Mouse (Mus musculus): ENCODE data around the gene Prr29. TPM values are rescaled to one million over a fixed set of nuclear protein-coding genes. Genes with fewer than 3 reads are reported as not detected.
"Not testable (repeated sequence)": the region's sequence is repeated elsewhere in the genome, so short reads cannot be mapped to it uniquely, and the experiment has no call there.

Gene Prr29
- polyA plus RNA-seq, 1 experiment from 2014 or later: not detected

DNA sequence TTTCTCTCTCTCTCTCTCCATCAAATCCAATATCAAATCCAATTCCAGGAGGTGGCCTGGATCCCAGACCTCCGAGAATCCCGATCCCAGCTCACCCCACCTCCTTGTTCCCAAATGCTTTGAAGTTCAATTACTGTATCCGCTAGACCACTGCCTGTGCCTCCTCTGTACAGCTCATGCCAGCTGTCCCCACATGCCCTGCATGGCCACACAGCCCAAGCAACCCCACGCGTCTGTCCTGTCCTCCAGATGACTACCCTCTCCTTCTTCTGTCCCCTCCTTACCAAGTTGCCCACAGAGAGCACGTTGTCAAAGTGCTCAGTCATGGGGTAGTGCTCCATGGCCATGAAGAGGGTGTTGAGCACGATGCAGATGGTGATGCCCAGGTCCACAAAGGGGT, 26.4 kb upstream of the Prr29 start:
- peaks cover 28% of the 10 kb centered on the region for H3K4me1 ChIP-seq
- H3K36me3 ChIP-seq (replicated peaks): no peaks in the 10 kb centered on the region
- H3K4me3 ChIP-seq: no peak overlapping the region
- no peak overlapping the region for H3K27ac ChIP-seq
- H3K27me3 ChIP-seq (ENCODE audit: poor library complexity, severe bottlenecking): no peaks in the 10 kb centered on the region
- no peak for DNase-seq (ENCODE audit: extremely low spot score, low spot score)
- 81% methylated on average over 7 of the region's 7 CpGs for WGBS
- H3K9me3 ChIP-seq: no peaks in the 10 kb centered on the region

DNA sequence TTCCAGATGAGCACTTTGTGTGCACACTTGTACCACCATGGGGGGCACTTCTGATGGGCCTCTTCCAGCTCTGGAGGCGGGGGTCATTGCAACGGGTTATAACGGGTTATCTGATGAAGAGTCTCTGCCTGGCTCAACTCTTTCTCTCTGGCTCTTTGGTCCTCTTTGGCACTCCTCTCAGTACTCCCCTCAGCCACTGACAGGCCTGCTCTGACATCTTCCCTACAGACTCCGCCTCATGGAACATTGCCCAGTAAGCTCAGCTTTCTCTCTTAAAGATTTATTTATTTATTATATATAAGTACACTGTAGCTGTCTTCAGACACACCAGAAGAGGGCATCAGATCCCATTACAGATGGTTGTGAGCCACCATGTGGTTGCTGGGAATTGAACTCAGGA, 25.9 kb upstream of the Prr29 start:
- WGBS: 92% methylated on average over 4 of the region's 4 CpGs
- not testable (repeated sequence) for H3K27ac ChIP-seq; DNase-seq (ENCODE audit: extremely low spot score, low spot score); H3K4me3 ChIP-seq; H3K27me3 ChIP-seq (ENCODE audit: poor library complexity, severe bottlenecking); H3K9me3 ChIP-seq; H3K36me3 ChIP-seq (replicated peaks)
- H3K4me1 ChIP-seq: peaks cover 24% of the 10 kb centered on the region

GRCm38 (mm10) chr11:106340990-106341520, 24.2 kb upstream of the Prr29 start:
- no peaks in the 10 kb centered on the region for H3K9me3 ChIP-seq
- no peak overlapping the region for H3K27ac ChIP-seq
- H3K4me1 ChIP-seq: peaks cover 36% of the 10 kb centered on the region
- no peaks in the 10 kb centered on the region for H3K36me3 ChIP-seq (replicated peaks)
- H3K4me3 ChIP-seq: no peak overlapping the region
- DNase-seq (ENCODE audit: extremely low spot score, low spot score): no peak
- WGBS: 83% methylated on average over 9 of the region's 9 CpGs
- no peaks in the 10 kb centered on the region for H3K27me3 ChIP-seq (ENCODE audit: poor library complexity, severe bottlenecking)

GRCm38 (mm10) chr11:106344910-106345309, 20.4 kb upstream of the Prr29 start:
- Histone ChIP-seq H3K27ac (no peak overlapping the region), H3K27me3 (ENCODE audit: poor library complexity, severe bottlenecking) (no peaks in the 10 kb centered on the region), H3K4me1 (peaks cover 22% of the 10 kb centered on the region), H3K9me3 (no peaks in the 10 kb centered on the region), H3K36me3 (replicated peaks) (no peaks in the 10 kb centered on the region), H3K4me3 (no peak overlapping the region)
- no peak for DNase-seq (ENCODE audit: extremely low spot score, low spot score)
- 57% methylated on average over 6 of the region's 6 CpGs for WGBS

GRCm38 (mm10) chr11:106349772-106350171, 15.5 kb upstream of the Prr29 start:
- no peaks in the 10 kb centered on the region for H3K36me3 ChIP-seq (replicated peaks)
- peaks cover 17% of the 10 kb centered on the region for H3K4me1 ChIP-seq
- H3K27me3 ChIP-seq (ENCODE audit: poor library complexity, severe bottlenecking): no peaks in the 10 kb centered on the region
- no peak overlapping the region for H3K4me3 ChIP-seq
- no peak overlapping the region for H3K27ac ChIP-seq
- WGBS: 87% methylated on average over 6 of the region's 6 CpGs
- H3K9me3 ChIP-seq: no peaks in the 10 kb centered on the region
- DNase-seq (ENCODE audit: extremely low spot score, low spot score): no peak

GRCm38 (mm10) chr11:106350853-106351252, 14.4 kb upstream of the Prr29 start:
- DNase-seq (ENCODE audit: extremely low spot score, low spot score): no peak
- Histone ChIP-seq H3K9me3 (no peaks in the 10 kb centered on the region), H3K4me3 (no peak overlapping the region), H3K36me3 (replicated peaks) (no peaks in the 10 kb centered on the region), H3K4me1 (peaks cover 12% of the 10 kb centered on the region), H3K27me3 (ENCODE audit: poor library complexity, severe bottlenecking) (no peaks in the 10 kb centered on the region), H3K27ac (no peak overlapping the region)
- 74% methylated on average over 5 of the region's 5 CpGs for WGBS

DNA sequence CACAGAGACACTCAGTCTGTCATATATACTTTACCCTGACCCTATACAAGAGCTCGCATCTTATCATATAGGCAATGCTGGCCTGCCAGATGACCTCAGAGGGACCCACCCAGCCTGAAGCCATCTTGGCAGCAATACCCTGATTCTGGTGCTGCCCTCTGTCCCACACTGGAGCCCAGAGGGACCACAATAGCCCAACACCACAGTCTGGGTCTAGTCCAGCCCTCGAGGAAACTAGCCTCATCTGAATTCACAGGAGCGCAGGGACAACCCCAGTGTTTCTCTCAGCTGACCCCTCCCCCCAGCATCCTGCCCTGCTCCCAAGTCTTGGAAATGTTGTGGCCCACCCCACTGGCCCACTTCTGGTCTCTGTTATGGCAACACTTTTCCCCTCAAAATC, 14.0 kb upstream of the Prr29 start:
- no peak overlapping the region for H3K27ac ChIP-seq
- no peaks in the 10 kb centered on the region for H3K36me3 ChIP-seq (replicated peaks)
- no peaks in the 10 kb centered on the region for H3K27me3 ChIP-seq (ENCODE audit: poor library complexity, severe bottlenecking)
- H3K4me1 ChIP-seq: peaks cover 12% of the 10 kb centered on the region
- no peaks in the 10 kb centered on the region for H3K9me3 ChIP-seq
- H3K4me3 ChIP-seq: no peak overlapping the region
- DNase-seq (ENCODE audit: extremely low spot score, low spot score): no peak
- 75% methylated on average over 3 of the region's 3 CpGs for WGBS

DNA sequence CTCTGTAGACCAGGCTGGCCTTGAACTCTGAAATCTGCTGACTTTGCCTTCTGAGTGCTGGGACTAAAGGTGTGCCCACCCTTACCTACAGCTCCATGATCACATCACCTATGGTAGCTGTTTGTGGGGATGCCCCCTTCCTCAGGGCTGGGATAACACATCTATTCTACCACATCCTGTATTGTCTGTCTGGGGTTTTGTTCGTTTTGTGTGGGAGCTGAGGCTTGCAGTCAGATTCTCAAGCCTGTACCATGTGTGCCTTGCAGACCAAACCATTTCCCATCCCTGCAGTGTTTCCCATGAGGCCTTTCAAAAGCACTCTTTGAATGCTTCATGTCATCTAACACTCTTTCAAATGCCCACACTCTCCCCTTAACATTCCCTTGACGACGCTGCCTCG, 13.3 kb upstream of the Prr29 start:
- H3K27ac ChIP-seq: no peak overlapping the region
- peaks cover 12% of the 10 kb centered on the region for H3K4me1 ChIP-seq
- WGBS: 88% methylated on average over 4 of the region's 4 CpGs
- no peak overlapping the region for H3K4me3 ChIP-seq
- H3K36me3 ChIP-seq (replicated peaks): no peaks in the 10 kb centered on the region
- no peak for DNase-seq (ENCODE audit: extremely low spot score, low spot score)
- no peaks in the 10 kb centered on the region for H3K27me3 ChIP-seq (ENCODE audit: poor library complexity, severe bottlenecking)
- no peaks in the 10 kb centered on the region for H3K9me3 ChIP-seq

GRCm38 (mm10) chr11:106353188-106353587, 12.1 kb upstream of the Prr29 start, which contains the start of gene Scn4a:
Gene Scn4a, minus strand, starts transcription at chr11:106353288.
- Histone ChIP-seq H3K36me3 (replicated peaks) (no peaks in the 10 kb centered on the region), H3K4me1 (peaks cover 12% of the 10 kb centered on the region), H3K27ac (no peak within 1 kb of the TSS), H3K9me3 (no peaks in the 10 kb centered on the region), H3K4me3 (no peak within 1 kb of the TSS), H3K27me3 (ENCODE audit: poor library complexity, severe bottlenecking) (no peaks in the 10 kb centered on the region)
- WGBS: 90% methylated on average over 12 of the region's 12 CpGs
- DNase-seq (ENCODE audit: extremely low spot score, low spot score): no peak

GRCm38 (mm10) chr11:106354181-106354580, 11.1 kb upstream of the Prr29 start:
- H3K36me3 ChIP-seq (replicated peaks): no peaks in the 10 kb centered on the region
- H3K4me1 ChIP-seq: peaks cover 12% of the 10 kb centered on the region
- DNase-seq (ENCODE audit: extremely low spot score, low spot score): no peak
- H3K27ac ChIP-seq: no peak overlapping the region
- no peaks in the 10 kb centered on the region for H3K27me3 ChIP-seq (ENCODE audit: poor library complexity, severe bottlenecking)
- WGBS: 61% methylated on average over 1 of the region's 1 CpGs
- H3K9me3 ChIP-seq: no peaks in the 10 kb centered on the region
- no peak overlapping the region for H3K4me3 ChIP-seq

GRCm38 (mm10) chr11:106355382-106356128, 9.7 kb upstream of the Prr29 start:
- 74% methylated on average over 19 of the region's 19 CpGs for WGBS

DNA sequence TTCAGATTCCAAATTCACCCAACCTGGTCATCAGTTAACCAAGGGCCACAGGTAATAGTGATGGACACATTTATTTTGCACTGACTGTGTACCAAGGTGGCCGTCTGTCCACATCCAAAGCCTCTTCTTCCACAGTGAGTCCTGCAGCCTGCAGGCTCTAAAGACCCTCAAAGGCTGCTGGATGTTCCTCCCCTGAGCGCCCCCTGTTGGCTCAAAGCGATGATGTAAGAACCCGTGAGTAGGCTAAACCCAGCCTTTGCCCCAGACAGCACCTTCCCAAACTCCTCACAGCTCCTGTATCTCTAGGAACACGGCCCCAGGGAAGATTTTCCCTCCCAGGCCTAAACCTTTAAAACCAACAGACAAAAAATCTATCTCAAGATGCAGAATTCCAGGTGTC, 5.9 kb upstream of the Prr29 start:
- H3K27me3 ChIP-seq (ENCODE audit: poor library complexity, severe bottlenecking): no peaks in the 10 kb centered on the region
- H3K4me3 ChIP-seq: no peak overlapping the region
- no peaks in the 10 kb centered on the region for H3K9me3 ChIP-seq
- DNase-seq (ENCODE audit: extremely low spot score, low spot score): peak; percentile 48
- no peaks in the 10 kb centered on the region for H3K36me3 ChIP-seq (replicated peaks)
- WGBS: 18% methylated on average over 5 of the region's 5 CpGs
- peaks cover 7% of the 10 kb centered on the region for H3K4me1 ChIP-seq
- no peak overlapping the region for H3K27ac ChIP-seq

More at GRCm38 (mm10) chr11:106355382-106356128, 9.7 kb upstream of the Prr29 start:
- H3K27me3 ChIP-seq (ENCODE audit: poor library complexity, severe bottlenecking): no peaks in the 10 kb centered on the region
- H3K9me3 ChIP-seq: no peaks in the 10 kb centered on the region
- no peaks in the 10 kb centered on the region for H3K36me3 ChIP-seq (replicated peaks)
- H3K4me1 ChIP-seq: peaks cover 12% of the 10 kb centered on the region
- H3K4me3 ChIP-seq: no peak overlapping the region
- H3K27ac ChIP-seq: no peak overlapping the region
- no peak for DNase-seq (ENCODE audit: extremely low spot score, low spot score)

- Histone ChIP-seq H3K27ac (peak overlapping the region; percentile 36), H3K4me3 (peak overlapping the region; percentile 22; the same call in 1 of the 2 replicates), H3K9me3 (no peaks in the 10 kb centered on the region), H3K27me3 (ENCODE audit: poor library complexity, severe bottlenecking) (0 out of 2 replicates have a peak, but pooled peaks cover 6% of the 10 kb centered on the region), H3K4me1 (peaks cover 27% of the 10 kb centered on the region), H3K36me3 (replicated peaks) (no peaks in the 10 kb centered on the region)
- WGBS: 11% methylated on average over 11 of the region's 11 CpGs
- no peak for DNase-seq (ENCODE audit: extremely low spot score, low spot score)
Measured at GRCm38 (mm10) chr11:106364712-106365111, 560 bp upstream of the Prr29 start.

Measured in forebrain, embryonic 10.5 days (tissue).